Mouse (Mus musculus) A20 (cell line): ENCODE results near the gene Olfr722.
"Not testable (repeated sequence)": the region's sequence is repeated elsewhere in the genome, so short reads cannot be mapped to it uniquely, and the experiment has no call there.

ENCODE experiments used
- DNase-seq: peaks from one replicate; pipeline ENCODE4 v3.0.0-alpha.2; 2011; ENCODE audit warnings: low read depth, low spot score

The Olfr722 gene

DNA sequence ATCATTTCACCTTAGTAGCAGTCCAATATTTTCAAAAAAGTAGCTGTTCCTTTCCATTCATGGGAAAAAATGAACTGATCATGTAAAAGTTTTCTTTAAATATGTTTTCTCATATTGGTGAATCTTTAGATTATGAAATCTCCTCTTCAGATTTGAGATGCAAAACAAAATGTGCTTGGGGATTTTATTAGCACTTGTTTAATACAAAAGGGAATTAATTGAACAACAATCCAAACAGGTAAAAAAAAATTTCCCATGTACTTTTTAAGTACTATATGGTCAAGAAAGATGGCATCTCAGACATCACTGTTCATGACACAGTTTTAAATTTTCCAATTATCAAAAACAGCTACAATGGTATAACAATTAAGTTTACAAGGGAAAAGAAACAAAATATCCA, at the start of gene Olfr722:
Olfr722 (minus strand) TSS at position 101 of the 400 bp plus-strand sequence.
- no peak for DNase-seq

DNA sequence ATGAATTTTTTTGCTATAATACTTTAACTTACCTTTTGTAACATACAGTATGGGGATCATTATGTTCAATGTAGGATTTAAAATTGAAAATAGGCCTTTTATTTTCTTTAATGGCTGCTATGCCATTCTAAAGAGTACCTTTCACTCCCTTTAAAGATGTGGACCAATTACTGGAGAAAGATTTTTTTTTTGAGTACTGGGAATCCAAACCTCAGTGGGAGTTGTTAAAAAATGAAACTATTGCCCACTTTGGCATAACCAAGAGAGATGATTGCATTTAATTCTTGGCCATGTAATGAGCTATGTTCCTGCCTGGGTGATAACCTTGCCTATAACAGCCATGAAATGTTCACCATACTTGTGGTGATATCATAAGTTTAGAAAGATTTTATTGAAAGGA, 29.9 kb upstream of the Olfr722 start, which contains the start of gene Olfr723:
Olfr723 (minus strand) TSS at position 101 of the 400 bp plus-strand sequence.
- not testable (repeated sequence) for DNase-seq

DNA sequence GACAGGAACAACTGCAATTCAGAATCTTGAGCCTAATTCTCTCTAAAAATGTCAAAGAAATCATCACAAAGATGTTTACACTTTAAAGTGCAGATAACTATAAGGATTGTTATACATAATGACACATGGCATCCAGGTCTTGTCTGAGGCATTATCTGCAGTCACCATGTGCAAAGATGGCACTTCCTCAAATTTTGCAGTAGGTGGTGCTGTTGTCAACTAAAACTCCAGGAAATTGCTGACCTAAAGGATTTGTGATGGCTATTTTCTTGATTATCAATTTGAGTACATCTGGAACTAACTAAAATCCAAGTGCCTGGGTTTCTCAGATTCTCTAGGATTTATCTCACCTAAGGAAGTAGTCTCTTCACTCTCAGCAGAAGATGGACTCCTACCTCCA, 41.4 kb downstream of the Olfr722 start:
- peak; percentile 1 for DNase-seq
